Mouse (Mus musculus) left cerebral cortex, postnatal 10 days (tissue): ENCODE measurements around the gene Hbb-bh2. TPM values are rescaled to one million over a fixed set of nuclear protein-coding genes. Genes with fewer than 3 reads are reported as not detected.
"Not testable (repeated sequence)": the region's sequence is repeated elsewhere in the genome, so short reads cannot be mapped to it uniquely, and the experiment has no call there.

Experiments
- DNase-seq, 2 experiments: peaks; one replicate each; pipeline ENCODE4 v3.0.0; 2021 to 2022; ENCODE audit warnings: low spot score in 2 of 2, mixed read lengths in 1 of 2; ENCODE audit errors: extremely low spot score in 1 of 2
- intact Hi-C: fragments of 180-260 bp; cut with DNase I; formaldehyde crosslinking; loops from one replicate; pipeline ENCODE4 v1.15.1; 2025
- total RNA-seq, 2 experiments: library from RNA; stranded (reverse); gene quantifications; 2 replicates each; pipeline ENCODE4 v1.2.3; 2021

The Hbb-bh2 gene
- total RNA-seq, 2 experiments from 2014 or later, result not detected

DNA sequence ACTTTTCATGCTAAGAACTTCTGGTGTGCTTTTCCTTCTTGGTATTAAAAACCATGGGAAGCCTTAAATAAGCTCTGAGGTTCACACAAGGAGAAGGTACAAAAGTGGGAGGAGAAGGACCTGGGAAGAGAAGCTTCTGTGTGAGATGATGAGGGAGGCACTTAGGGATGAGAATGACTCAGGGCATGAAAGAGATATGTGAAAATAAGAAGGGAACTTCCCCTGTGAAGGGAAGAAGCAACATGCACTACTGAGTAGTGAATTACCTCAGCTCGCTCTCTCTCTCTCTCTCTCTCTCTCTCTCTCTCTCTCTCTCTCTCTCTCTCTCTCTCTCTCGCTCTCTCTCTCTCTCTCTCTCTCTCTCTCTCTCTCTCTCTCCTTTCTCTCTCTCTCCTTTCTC lies 25.2 kb downstream of the Hbb-bh2 start:
- DNase-seq, intact Hi-C loops: not testable (repeated sequence)

DNA sequence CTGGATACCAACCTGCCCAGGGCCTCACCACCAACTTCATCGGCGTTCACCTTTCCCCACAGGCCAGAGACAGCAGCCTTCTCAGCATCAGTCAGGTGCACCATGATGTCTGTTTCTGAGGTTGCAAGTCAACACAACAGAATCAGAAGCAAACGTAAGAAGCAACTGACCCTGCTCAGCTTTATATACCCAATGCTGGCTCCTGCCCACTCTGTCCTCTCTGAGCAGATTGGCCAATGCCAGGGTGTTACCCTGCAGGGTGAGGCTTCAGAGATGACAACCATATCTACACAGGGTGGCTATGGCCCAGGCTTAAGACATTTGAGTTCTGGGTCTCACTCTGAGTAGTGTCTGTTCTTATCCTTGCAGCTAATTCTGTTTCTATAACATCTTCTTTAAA lies 26.6 kb downstream of the Hbb-bh2 start, which contains the start of gene Hbb-bt:
Gene Hbb-bt (minus strand): TSS at position 231 of the 400 bp plus-strand sequence.
- intact Hi-C loops, result no loop called here
- no peak for DNase-seq

DNA sequence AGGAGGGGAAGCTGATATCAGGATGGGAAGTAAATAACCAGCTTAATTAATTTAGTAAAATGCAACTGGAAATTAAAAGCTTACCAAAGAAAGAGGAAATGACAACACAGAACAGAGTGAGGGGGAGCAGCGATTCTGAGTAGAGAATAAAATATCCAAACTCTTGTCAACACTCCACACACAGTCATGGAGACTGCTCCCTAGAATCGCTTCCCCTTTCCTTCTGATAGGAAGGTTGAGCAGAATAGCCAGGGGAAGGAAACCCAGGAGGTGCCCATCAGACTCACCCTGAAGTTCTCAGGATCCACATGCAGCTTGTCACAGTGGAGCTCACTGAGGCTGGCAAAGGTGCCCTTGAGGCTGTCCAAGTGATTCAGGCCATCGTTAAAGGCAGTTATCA lies 27.2 kb downstream of the Hbb-bh2 start:
- DNase-seq, intact Hi-C loops: not testable (repeated sequence)

DNA sequence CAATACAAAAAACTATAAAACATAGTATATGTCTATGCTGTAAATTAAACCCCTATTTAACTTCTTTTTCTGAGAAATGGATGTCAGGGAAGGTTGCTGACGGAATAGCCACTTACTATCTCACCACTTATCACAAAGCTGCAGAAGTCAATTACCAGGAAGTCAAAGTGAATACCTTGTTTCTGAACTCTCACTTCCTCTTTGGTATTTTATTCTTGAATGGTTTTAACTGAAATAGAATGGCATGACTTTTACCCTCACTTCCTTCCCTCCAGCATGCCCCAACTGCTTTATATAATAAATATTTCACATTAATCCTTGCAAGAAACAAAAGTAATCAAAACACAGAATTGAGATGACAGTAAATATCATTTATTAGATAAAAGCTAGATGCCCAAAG lies 28.1 kb downstream of the Hbb-bh2 start:
- no peak for DNase-seq
- intact Hi-C loops, result no loop called here

DNA sequence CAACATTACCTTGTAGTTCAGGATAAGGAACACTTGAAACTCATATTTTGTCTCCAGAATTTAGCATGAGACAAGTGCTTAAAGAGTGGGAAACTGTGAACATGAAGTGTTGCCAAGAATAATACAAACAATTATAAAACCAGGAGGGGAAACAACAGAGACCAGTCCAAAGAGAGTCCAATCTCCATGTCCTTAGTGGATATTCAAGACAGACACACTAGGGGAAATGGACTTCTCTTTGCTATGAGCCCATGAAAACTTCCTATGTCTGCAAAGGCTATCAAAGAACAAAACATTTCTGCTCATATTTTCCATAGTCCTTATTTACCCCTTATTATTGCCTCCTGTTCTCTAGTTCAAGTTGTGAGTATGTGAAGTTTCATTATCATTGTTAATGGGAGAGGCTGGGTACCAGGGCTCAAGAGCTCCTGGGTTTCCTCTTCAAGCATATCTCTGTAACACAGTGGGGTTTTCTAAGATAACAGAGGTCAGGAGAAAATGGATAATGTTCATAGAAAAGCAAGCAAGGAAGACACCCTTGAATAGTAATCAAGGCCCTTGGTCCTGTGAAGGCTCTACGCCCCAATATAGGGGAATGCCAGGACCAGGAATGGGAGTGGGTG lies 29.0 kb downstream of the Hbb-bh2 start:
- DNase-seq, result no peak
- intact Hi-C loops, result no loop called here

DNA sequence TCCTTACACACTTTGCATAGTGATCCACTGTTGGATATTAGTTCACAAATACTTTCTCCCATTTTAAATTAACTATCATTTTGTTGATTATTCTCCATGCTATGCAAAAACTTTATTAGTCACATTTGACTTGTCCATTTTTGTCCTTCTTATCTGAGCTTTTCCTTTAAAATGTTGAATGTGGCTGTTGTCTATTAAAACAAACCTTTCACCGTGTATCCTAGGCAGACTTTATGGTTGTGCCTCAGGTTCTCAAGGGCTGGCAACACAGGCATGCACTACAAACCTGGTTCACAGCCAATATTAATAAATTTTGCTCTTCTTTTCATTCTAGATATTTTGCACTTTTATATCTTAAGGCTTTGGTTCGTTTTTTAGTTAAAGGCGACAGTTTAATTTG lies 29.6 kb downstream of the Hbb-bh2 start:
- intact Hi-C loops, result no loop called here

DNA sequence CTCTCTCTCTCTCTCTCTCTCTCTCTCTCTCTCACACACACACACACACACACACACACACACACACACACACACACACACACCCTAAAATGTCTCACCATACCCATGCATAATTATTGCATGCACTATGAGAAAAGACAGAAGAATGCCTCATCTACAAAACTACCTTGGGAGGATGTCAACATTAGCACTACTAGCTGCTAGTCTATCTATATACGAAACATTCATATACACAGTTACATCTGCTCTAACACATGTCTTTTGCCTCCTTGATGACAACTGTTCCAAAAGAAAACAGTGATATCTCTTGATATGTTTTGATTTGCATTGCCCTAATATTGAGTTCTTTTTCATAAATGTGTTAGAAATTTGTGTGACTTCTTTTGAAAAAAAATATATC lies 30.0 kb downstream of the Hbb-bh2 start:
- DNase-seq, result no peak
- intact Hi-C loops, result no loop called here

More for the DNA sequence above, 29.6 kb downstream of the Hbb-bh2 start:
- DNase-seq, result no peak

DNA sequence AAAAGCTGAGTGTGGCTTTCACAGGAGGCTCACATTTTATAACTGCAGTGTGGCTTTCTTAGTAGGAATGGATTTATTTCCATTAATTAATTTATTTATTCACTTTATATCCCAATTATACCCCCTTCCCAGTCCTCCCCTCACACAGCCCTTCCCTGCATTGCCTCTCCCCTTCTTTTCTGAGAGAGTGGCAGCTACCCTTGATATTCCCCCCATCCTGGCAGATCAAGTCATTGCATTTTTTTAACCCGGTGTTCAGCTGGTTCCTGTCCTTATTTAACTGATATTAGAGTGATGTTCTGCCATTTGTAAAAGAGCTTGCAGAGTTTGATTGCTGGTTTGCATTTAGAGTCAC lies 30.5 kb downstream of the Hbb-bh2 start:
- no peak for DNase-seq
- intact Hi-C loops, result no loop called here

DNA sequence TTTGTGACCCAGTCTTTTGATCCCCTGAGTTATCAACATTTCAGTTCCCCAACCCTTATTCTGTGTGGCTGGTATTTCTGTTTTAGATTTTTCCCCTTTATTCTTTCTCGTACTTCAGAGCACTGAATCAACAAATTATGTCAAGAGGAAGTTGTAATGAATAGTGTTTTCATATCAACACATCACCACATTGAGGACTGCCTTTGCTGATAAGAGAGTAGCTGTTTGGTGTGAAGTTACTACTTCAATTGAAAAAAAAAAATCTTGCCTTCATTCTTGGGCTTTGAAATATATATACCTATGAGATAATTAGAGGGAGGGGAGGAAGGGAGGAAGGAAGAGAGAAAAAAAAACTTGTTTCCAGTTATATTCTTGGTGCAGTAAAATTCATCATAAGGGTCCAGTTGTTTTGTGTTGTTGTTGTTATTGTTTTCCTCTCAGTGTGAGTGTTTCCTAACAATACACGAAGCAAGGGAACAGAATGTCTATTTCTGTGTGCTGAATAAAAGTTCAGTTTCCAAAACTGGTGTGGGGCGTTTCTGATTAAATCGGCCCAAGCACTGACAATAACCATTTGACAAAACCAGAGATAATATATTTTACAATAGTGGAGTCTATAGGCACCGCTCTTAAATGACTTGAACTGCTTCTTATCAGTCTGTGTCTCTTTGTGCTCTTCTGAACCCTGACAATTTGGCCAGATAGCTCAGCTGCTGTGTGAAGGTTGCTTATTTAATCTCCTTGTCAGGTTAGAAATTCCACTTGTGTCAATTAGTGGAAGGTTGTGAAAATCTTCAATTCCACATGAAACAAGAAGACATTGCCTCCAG lies 31.1 kb downstream of the Hbb-bh2 start:
- no peak for DNase-seq
- intact Hi-C loops, result no loop called here

DNA sequence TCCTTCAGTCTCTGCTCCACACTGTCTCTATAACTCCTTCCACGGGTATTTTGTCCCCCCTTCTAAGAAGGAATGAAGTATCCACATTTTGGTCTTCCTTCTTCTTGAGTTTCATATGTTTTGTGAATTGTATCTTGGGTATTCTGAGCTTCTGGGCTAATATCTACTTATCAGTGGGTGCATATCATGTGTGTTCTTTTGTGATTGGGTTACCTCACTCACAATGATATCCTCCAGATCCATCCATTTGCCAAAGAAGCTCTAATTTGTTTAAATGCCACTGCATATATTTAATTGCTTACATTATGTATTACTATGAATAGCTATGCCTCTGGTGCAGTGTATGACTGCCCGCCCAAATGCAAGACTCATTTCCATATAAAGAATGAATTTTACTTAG lies 32.2 kb downstream of the Hbb-bh2 start:
- intact Hi-C loops, DNase-seq: not testable (repeated sequence)

DNA sequence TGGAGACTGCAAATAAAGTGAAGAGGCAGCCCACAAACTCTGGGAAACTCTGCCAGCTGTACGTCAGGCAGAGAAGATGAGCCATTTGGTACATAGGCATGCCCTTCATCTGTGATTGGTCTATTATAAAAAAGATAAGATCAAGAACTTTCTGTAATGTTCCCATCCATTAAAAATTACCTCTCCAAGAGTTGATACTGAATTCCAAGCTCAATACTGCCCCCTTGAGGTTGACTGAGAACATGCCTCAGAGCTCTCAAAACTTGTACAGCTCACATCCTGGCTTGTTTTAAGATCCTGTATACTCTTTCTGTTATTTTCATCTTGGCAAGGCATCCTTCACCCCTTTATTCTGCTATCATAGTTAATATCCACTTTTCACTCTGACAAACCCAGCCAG lies 33.5 kb downstream of the Hbb-bh2 start:
- intact Hi-C loops, result no loop called here
- no peak for DNase-seq

DNA sequence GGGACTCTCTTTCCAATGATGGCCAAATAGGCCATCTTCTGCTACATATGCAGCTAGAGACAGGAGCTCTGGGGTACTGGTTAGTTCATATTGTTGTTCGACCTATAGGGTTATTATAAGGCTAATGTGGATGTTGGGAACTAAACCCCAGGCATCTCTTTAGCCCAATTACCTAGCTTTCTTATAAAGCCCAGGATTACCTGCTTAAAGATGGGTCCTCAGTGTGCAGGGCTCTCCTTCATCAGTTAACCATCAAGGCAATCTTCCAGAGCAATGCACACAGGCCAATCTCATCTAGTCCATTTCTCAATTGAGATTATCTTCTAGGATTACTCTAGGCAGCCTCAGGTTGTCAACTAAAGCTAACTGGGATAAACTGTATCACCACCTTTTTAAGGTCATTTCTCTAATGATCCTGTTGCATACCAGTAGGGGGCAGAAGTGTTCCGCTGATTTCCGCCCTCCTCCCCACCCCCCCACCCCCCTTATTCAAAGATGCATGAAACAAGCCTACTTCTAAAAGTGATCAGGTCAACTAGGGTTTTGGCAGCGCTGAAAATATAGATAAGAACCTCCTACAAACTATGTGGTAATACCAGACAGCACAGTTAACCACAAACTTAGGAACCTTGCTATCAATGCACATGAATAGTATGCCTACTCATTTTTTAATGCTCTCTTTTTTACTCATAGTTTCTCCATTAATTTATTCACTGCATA lies 47.5 kb downstream of the Hbb-bh2 start:
- intact Hi-C loops, result no loop called here
- DNase-seq, result no peak

DNA sequence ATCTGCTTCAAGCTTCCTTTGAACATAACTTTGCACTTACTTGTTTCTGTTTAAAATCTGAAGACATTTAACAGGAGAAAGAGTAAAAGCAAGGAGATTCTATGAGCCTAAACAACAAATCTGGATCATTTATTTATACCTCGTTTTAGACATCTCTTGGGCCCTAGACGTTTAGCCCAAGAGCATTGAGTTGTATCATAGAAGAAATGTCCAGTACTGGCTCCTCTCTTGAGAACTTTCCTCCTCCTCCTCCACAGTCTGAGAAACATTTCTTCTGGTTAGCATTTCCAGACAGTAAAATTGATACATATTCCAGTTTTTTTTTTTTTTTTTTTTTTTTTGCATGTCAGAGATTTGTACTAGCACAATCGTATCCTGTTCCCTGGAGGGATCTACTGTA lies 48.6 kb downstream of the Hbb-bh2 start, which contains the start of gene Olfr67:
Gene Olfr67 (minus strand): TSS at position 101 of the 400 bp plus-strand sequence.
- no peak for DNase-seq
- intact Hi-C loops, result no loop called here

Other genes starting within 250 kb of the Hbb-bh2 start
- not detected for gene Olfr619, start 239.9 kb downstream of the Hbb-bh2 start, total RNA-seq
- not detected for gene Olfr620, start 228.0 kb downstream of the Hbb-bh2 start, total RNA-seq
- gene Olfr622, start 197.8 kb downstream of the Hbb-bh2 start, total RNA-seq, result not detected
- not detected for gene Olfr623, start 176.8 kb downstream of the Hbb-bh2 start, total RNA-seq
- not detected for gene Olfr624, start 169.3 kb downstream of the Hbb-bh2 start, total RNA-seq
- gene Olfr625-ps1, start 157.8 kb downstream of the Hbb-bh2 start, total RNA-seq, result not detected
- gene Olfr243, start 125.8 kb downstream of the Hbb-bh2 start, total RNA-seq, result not detected
- gene Olfr628, start 110.1 kb downstream of the Hbb-bh2 start, total RNA-seq, result not detected
- not detected for gene Olfr629, start 95.6 kb downstream of the Hbb-bh2 start, total RNA-seq
- not detected for gene Olfr630, start 83.2 kb downstream of the Hbb-bh2 start, total RNA-seq
- not detected for gene Olfr69, start 68.9 kb downstream of the Hbb-bh2 start, total RNA-seq
- gene Olfr68, start 60.8 kb downstream of the Hbb-bh2 start, total RNA-seq, result not detected
- not detected for gene Olfr67, start 48.7 kb downstream of the Hbb-bh2 start, total RNA-seq
- 100 to 1,000 TPM in 1 of 2 experiments, 10 to 100 TPM in 1; 58.1 to 118 TPM for gene Hbb-bt, start 26.5 kb downstream of the Hbb-bh2 start, total RNA-seq
- 100 to 1,000 TPM; 487 to 924 TPM for gene Hbb-bs, start 12.4 kb downstream of the Hbb-bh2 start, total RNA-seq
- not detected for gene Hbb-bh1, start 2.6 kb upstream of the Hbb-bh2 start, total RNA-seq
- gene Hbb-y, start 12.7 kb upstream of the Hbb-bh2 start, total RNA-seq, result not detected
- gene Olfr66, start 45.7 kb upstream of the Hbb-bh2 start, total RNA-seq, result not detected
- not detected for gene Olfr64, start 54.0 kb upstream of the Hbb-bh2 start, total RNA-seq
- gene Olfr65, start 63.0 kb upstream of the Hbb-bh2 start, total RNA-seq, result under 1 TPM in 1 of 2 experiments, not detected in 1; 0.19 TPM
- not detected for gene Olfr631, start 88.3 kb upstream of the Hbb-bh2 start, total RNA-seq
- gene Olfr632, start 93.8 kb upstream of the Hbb-bh2 start, total RNA-seq, result under 1 TPM in 1 of 2 experiments, not detected in 1; 0.26 TPM
- gene Olfr633, start 103.9 kb upstream of the Hbb-bh2 start, total RNA-seq, result not detected
- gene Olfr635, start 130.6 kb upstream of the Hbb-bh2 start, total RNA-seq, result under 1 TPM; 0.04 to 0.06 TPM
- gene Olfr638, start 158.2 kb upstream of the Hbb-bh2 start, total RNA-seq, result not detected
- gene Olfr639, start 176.8 kb upstream of the Hbb-bh2 start, total RNA-seq, result under 1 TPM; 0.11 to 0.20 TPM
- not detected for gene Olfr640, start 185.1 kb upstream of the Hbb-bh2 start, total RNA-seq
- gene Olfr641, start 194.9 kb upstream of the Hbb-bh2 start, total RNA-seq, result not detected
- not detected for gene Olfr642, start 212.1 kb upstream of the Hbb-bh2 start, total RNA-seq
- gene 4930516K23Rik, start 220.9 kb upstream of the Hbb-bh2 start, total RNA-seq, result not detected
- gene Olfr644, start 231.3 kb upstream of the Hbb-bh2 start, total RNA-seq, result not detected
- gene Olfr645, start 244.9 kb upstream of the Hbb-bh2 start, total RNA-seq, result not detected